Mouse (Mus musculus) frontal cortex, postnatal 10 days (tissue): ENCODE measurements around the gene Ccdc27.

ENCODE experiments used
- DNase-seq, 2 experiments: peaks; one replicate each; pipeline ENCODE4 v3.0.0; 2022; ENCODE audit warnings: low spot score in 2 of 2, mixed read lengths in 1 of 2

The Ccdc27 gene

GRCm38 (mm10) chr4:154025641-154026440 is 16.6 kb downstream of the Ccdc27 start, which contains the start of gene Smim1:
TSS of gene Smim1 (minus strand) at chr4:154026230.
- peak in 1 of 2 experiments; percentile 62 for DNase-seq

GRCm38 (mm10) chr4:154024729-154025521 is 17.6 kb downstream of the Ccdc27 start:
- no peak for DNase-seq

GRCm38 (mm10) chr4:154023754-154024601 is 18.5 kb downstream of the Ccdc27 start:
- DNase-seq, result no peak

- no peak for DNase-seq
Observed at GRCm38 (mm10) chr4:154022844-154023243, 19.6 kb downstream of the Ccdc27 start.

GRCm38 (mm10) chr4:154022407-154022806 is 20.1 kb downstream of the Ccdc27 start:
- DNase-seq, result no peak

- no peak for DNase-seq
Observed at GRCm38 (mm10) chr4:154021432-154021831, 21.0 kb downstream of the Ccdc27 start.

- DNase-seq, result no peak
Observed at GRCm38 (mm10) chr4:154019571-154019970, 22.9 kb downstream of the Ccdc27 start.

GRCm38 (mm10) chr4:154015476-154015875 is 27.0 kb downstream of the Ccdc27 start:
- DNase-seq, result no peak

GRCm38 (mm10) chr4:154012132-154012882 is 30.2 kb downstream of the Ccdc27 start:
- DNase-seq, result no peak

GRCm38 (mm10) chr4:154011646-154012089 is 30.8 kb downstream of the Ccdc27 start, which contains the start of gene Lrrc47:
TSS of gene Lrrc47 (plus strand) at chr4:154011731.
- DNase-seq, result peak; percentile 68 to 81

GRCm38 (mm10) chr4:154010907-154011645 is 31.4 kb downstream of the Ccdc27 start:
- no peak for DNase-seq

- DNase-seq, result no peak
Observed at GRCm38 (mm10) chr4:154007759-154008158, 34.7 kb downstream of the Ccdc27 start.

- no peak for DNase-seq
Observed at GRCm38 (mm10) chr4:154006264-154006663, 36.2 kb downstream of the Ccdc27 start.

GRCm38 (mm10) chr4:154005488-154005887 is 37.0 kb downstream of the Ccdc27 start:
- DNase-seq, result no peak

GRCm38 (mm10) chr4:153993505-153993904 is 49.0 kb downstream of the Ccdc27 start:
- no peak for DNase-seq

GRCm38 (mm10) chr4:153992715-153993114 is 49.8 kb downstream of the Ccdc27 start:
- DNase-seq, result no peak

GRCm38 (mm10) chr4:153980470-153980869 is 62.0 kb downstream of the Ccdc27 start:
- DNase-seq, result no peak

GRCm38 (mm10) chr4:153979243-153979642 is 63.2 kb downstream of the Ccdc27 start:
- DNase-seq, result no peak
